Mouse (Mus musculus) bone marrow, adult 2 months (tissue): ENCODE measurements around the gene Ovch2.

ENCODE experiments used
- CTCF ChIP-seq: fragments of 200-500 bp; IDR thresholded peaks from 2 replicates; pipeline ENCODE4 v1.5.1; 2011; ENCODE audit warnings: low read length, control low read depth; ENCODE audit not compliant: control insufficient read depth, insufficient read depth
- POLR2A ChIP-seq: fragments of 200-500 bp; IDR thresholded peaks from 2 replicates; pipeline ENCODE4 v1.6.1; 2011; ENCODE audit warnings: low read depth, mild to moderate bottlenecking, control low read depth, low read length, borderline replicate concordance; ENCODE audit not compliant: control insufficient read depth

GRCm38 (mm10) chr7:107770812-107771211 is 30.2 kb downstream of the Ovch2 start:
- TF ChIP-seq CTCF (no peak), POLR2A (no peak)
